In the genomic region with DNA sequence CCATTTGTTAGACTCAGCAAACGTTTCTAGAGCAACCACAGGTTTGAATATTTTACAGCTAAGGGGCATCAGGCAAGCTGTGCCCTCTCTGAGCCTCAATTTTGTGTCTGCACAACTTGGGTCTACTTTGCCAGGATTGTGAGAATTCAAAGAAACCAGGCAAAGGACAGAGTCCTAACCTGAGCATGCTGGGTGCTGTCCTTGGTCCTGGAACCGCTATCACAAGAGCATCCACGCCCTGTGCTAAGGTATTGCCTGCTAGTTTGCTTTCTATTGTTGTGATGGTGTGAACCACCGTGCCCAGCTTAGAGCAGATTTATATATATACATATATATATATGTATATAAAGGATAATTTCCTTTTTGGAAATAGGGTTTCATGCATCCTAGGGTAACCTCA, we compare ENCODE assay signal across 9 mouse cellular contexts. TPM values are rescaled to one million over a fixed set of nuclear protein-coding genes. Genes with fewer than 3 reads are reported as not detected.
DNase-seq lines count a peak whose midpoint lies in the region; ATAC-seq lines count a peak whose summit lies in the region.
"Had no signal": no experiment of that assay in that cellular context is flagged by ENCODE, and none has a peak within 500 bp of the region (broad histone marks: within the 10 kb centered on the region; RNA-seq: fewer than 3 reads in every experiment).

No protein-coding gene starts in this region.

- H3K27ac ChIP-seq in kidney, embryonic 15.5 days = no peak overlapping the region
- H3K27ac ChIP-seq: limb, embryonic 15.5 days had no signal

- ATAC-seq in kidney, embryonic 15.5 days (replicated peaks; ENCODE audit: low FRiP score) = no peak

- no peak overlapping the region for H3K4me3 ChIP-seq in kidney, embryonic 15.5 days (replicated peaks)
- H3K4me3 ChIP-seq: limb, embryonic 15.5 days had no signal

- no peaks in the 10 kb centered on the region for H3K9me3 ChIP-seq in kidney, embryonic 15.5 days (replicated peaks)
- H3K9me3 ChIP-seq: limb, embryonic 15.5 days had no signal

- H3K9ac ChIP-seq in kidney, embryonic 15.5 days = no peak overlapping the region
- H3K9ac ChIP-seq: limb, embryonic 15.5 days had no signal

- H3K36me3 ChIP-seq in kidney, embryonic 15.5 days = no peaks in the 10 kb centered on the region
- H3K36me3 ChIP-seq: limb, embryonic 15.5 days had no signal

- DNase-seq in kidney, adult 18-20 months = peak; percentile 38
- DNase-seq in R1 (ENCODE audit: low read depth, low spot score) = peak; percentile 64
- DNase-seq in induced T-regulatory cell, adult 2 months (ENCODE audit: low read depth) = peak; percentile 40
- DNase-seq in retina, embryonic 14.5 days (ENCODE audit: low spot score) = peak; percentile 64
- no peak for DNase-seq in right cerebral cortex, adult 18-20 months
- no peak for DNase-seq in cerebellum, postnatal 36 days
- no peak for DNase-seq in urinary bladder, adult 2 months (ENCODE audit: low spot score)

- H3K27me3 ChIP-seq in kidney, embryonic 15.5 days = peaks cover 83% of the 10 kb centered on the region

- no peak overlapping the region for H3K4me2 ChIP-seq in kidney, embryonic 15.5 days
- H3K4me2 ChIP-seq: limb, embryonic 15.5 days had no signal

- H3K4me1 ChIP-seq in kidney, embryonic 15.5 days = peaks cover 22% of the 10 kb centered on the region

- 3% methylated on average over 4 of the region's 4 CpGs for WGBS in kidney, embryonic 15.5 days

RNA-seq across cellular contexts. Expression of gene Unc5a, which starts 3.9 kb away (rescaled TPM):
- 2.5 and 2.7 TPM in 2 replicates for polyA plus RNA-seq in kidney, embryonic 15.5 days (2015; fragmentation: Nextera tagmentation; extraction: Ambion mirVana)
- 26.9 and 39.1 TPM in 2 replicates for polyA plus RNA-seq in urinary bladder, adult 2 months (2012; rRNA removed)

Comparison
In these comparisons a context has a peak if more than half of its experiments do, and no peak if none do; other contexts are left out.
1. DNase-seq: peak in kidney, adult 18-20 months (single experiment), R1 (single experiment), induced T-regulatory cell, adult 2 months (single experiment) and retina, embryonic 14.5 days (single experiment); none in right cerebral cortex, adult 18-20 months (single experiment), cerebellum, postnatal 36 days (0 of 2) and urinary bladder, adult 2 months (single experiment).